Mouse (Mus musculus) kidney, adult 2 months (tissue): ENCODE measurements around the gene Pga5.

Experiments
- CTCF ChIP-seq: fragments of 200-500 bp; conservative IDR thresholded peaks from 2 replicates; pipeline ENCODE4 v1.5.1; 2011; ENCODE audit warnings: low read depth, mild to moderate bottlenecking, control low read depth, low read length, moderate library complexity, mixed read lengths; ENCODE audit not compliant: insufficient read depth, insufficient read length
- POLR2A ChIP-seq: fragments of 200-500 bp; IDR thresholded peaks from one replicate; pipeline ENCODE4 v1.6.1; 2011; ENCODE audit warnings: low read depth, low read length, control low read depth

DNA sequence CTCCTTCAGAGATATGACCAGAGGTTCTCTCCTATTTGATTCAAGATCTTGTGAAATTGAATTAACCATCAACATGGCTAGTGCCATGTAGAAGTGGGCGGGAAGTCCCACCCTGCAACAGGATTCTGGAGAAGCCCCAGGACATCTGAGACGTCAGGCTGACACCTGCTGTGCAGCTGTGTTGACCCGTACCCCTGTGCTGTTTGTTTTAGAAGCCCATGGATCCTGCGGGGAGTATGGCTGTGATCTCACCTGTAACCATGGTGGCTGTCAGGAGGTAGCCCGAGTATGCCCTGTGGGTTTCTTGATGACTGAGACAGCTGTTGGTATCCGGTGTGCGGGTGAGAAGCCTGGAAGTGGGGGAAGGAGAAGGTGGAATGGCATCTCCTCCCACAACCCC lies 40.0 kb downstream of the Pga5 start:
- TF ChIP-seq CTCF (no peak), POLR2A (no peak)
